Mouse (Mus musculus) lung, postnatal 0 days (tissue): ENCODE measurements around the gene Pxdc1.

Source experiments
- CTCF ChIP-seq: IDR thresholded peaks from 2 replicates; pipeline ENCODE4 v1.5.1; 2016; ENCODE audit warnings: antibody characterized with exemption, mild to moderate bottlenecking
- EP300 ChIP-seq: IDR thresholded peaks from 2 replicates; pipeline ENCODE4 v1.6.1; 2016; ENCODE audit warnings: antibody characterized with exemption, mild to moderate bottlenecking, control low read depth

DNA sequence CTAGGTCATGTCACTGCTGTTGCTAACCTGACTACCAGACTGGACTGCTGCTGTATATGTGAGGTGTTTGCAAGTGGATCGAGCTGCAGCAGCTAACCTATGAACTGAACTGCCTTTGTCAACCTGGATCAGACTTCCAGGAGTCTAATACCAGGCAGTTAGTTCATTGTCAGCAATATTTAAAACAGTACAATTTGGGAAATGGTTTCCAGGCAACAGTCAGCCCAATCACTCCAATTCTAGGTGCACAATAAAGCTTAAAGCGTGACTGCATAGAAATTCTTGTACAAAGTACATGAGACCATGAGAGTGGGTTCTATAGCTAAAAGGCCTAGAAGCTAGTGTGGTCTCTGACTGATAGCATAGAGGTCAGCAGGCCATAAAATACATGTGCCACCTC lies 28.9 kb downstream of the Pxdc1 start:
- TF ChIP-seq CTCF, result no peak
- TF ChIP-seq EP300, result no peak
